Mouse (Mus musculus): ENCODE measurements around the gene Tagln. TPM values are rescaled to one million over a fixed set of nuclear protein-coding genes. Genes with fewer than 3 reads are reported as not detected.

Tagln gene
- polyA plus RNA-seq, 1 experiment, result 222 TPM

DNA sequence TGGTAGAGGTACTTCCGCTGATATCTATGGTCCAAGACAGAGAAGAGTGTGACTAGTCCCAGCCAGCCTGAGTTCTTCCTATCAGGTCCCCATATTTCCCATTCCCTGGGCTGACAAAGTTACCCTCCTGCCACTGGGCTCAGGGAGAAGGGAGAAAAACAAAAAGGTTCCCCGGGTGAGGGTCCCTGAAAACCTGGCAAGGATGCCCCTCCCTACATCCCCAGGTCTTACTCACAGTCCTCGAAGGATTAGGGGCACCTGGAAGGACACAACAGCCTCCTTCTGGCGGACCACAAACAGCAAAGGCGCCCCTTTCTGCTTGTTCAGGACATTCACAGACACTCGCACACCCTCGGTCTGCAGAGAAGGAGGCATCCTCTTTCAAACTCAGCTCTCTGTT is 17.0 kb upstream of the Tagln start:
- no peak overlapping the region for H3K27ac ChIP-seq (ENCODE audit: insufficient read depth, low read length)
- 0 out of 2 replicates have a peak, but pooled peaks cover 5% of the 10 kb centered on the region for H3K36me3 ChIP-seq (ENCODE audit: control insufficient read depth, insufficient read depth, low read length, poor library complexity, severe bottlenecking)
- H3K4me1 ChIP-seq (ENCODE audit: control insufficient read depth, insufficient read depth, low read length), result no peaks in the 10 kb centered on the region
- TF ChIP-seq CTCF (IDR thresholded peaks at IDR 0.05; ENCODE audit: low read depth, low read length), result no peak
- TF ChIP-seq EP300 (IDR thresholded peaks at IDR 0.05; ENCODE audit: insufficient read depth, low read depth, low read length), result no peak
- TF ChIP-seq POLR2A (IDR thresholded peaks at IDR 0.05; ENCODE audit: insufficient read depth, low read length), result no peak
- H3K27me3 ChIP-seq (ENCODE audit: control insufficient read depth, insufficient read depth, low read length, poor library complexity, severe bottlenecking), result no peaks in the 10 kb centered on the region
- no peak overlapping the region for H3K9ac ChIP-seq (ENCODE audit: low read depth, poor library complexity, severe bottlenecking)
- no peaks in the 10 kb centered on the region for H3K9me3 ChIP-seq (replicated peaks; ENCODE audit: control insufficient read depth, insufficient read depth, low read length, poor library complexity, severe bottlenecking)
- H3K4me3 ChIP-seq (ENCODE audit: low read depth, low read length), result no peak overlapping the region

DNA sequence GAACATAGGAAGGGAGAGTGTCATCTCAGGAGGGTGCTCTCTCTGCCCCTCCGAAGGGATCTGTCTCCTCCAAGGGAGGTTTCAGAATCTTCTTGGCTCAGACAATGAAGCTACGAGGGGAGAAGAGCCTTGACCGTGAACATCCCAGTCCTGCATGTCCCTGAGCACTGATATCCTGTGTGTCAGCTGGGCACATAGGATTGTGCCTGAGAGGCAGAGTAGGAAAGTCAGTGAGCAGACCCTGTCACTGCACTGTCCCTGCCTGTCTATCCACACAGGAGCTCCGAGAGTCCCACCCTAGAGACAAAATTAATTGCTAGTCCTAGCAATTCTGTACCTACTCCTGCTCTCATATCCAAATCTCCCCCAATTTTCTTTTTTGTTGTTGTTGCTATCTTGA is 16.2 kb upstream of the Tagln start:
- Histone ChIP-seq H3K36me3 (ENCODE audit: control insufficient read depth, insufficient read depth, low read length, poor library complexity, severe bottlenecking) (0 out of 2 replicates have a peak, but pooled peaks cover 5% of the 10 kb centered on the region), H3K9me3 (replicated peaks; ENCODE audit: control insufficient read depth, insufficient read depth, low read length, poor library complexity, severe bottlenecking) (no peaks in the 10 kb centered on the region), H3K27ac (ENCODE audit: insufficient read depth, low read length) (no peak overlapping the region), H3K9ac (ENCODE audit: low read depth, poor library complexity, severe bottlenecking) (no peak overlapping the region), H3K4me3 (ENCODE audit: low read depth, low read length) (no peak overlapping the region), H3K4me1 (ENCODE audit: control insufficient read depth, insufficient read depth, low read length) (no peaks in the 10 kb centered on the region), H3K27me3 (ENCODE audit: control insufficient read depth, insufficient read depth, low read length, poor library complexity, severe bottlenecking) (no peaks in the 10 kb centered on the region)
- TF ChIP-seq CTCF (IDR thresholded peaks at IDR 0.05; ENCODE audit: low read depth, low read length) (no peak), EP300 (IDR thresholded peaks at IDR 0.05; ENCODE audit: insufficient read depth, low read depth, low read length) (no peak), POLR2A (IDR thresholded peaks at IDR 0.05; ENCODE audit: insufficient read depth, low read length) (no peak)

GRCm38 (mm10) chr9:45946872-45947183 is 11.0 kb upstream of the Tagln start:
- no peak overlapping the region for H3K4me3 ChIP-seq (ENCODE audit: low read depth, low read length)
- H3K9me3 ChIP-seq (replicated peaks; ENCODE audit: control insufficient read depth, insufficient read depth, low read length, poor library complexity, severe bottlenecking), result no peaks in the 10 kb centered on the region
- no peaks in the 10 kb centered on the region for H3K4me1 ChIP-seq (ENCODE audit: control insufficient read depth, insufficient read depth, low read length)
- TF ChIP-seq POLR2A (IDR thresholded peaks at IDR 0.05; ENCODE audit: insufficient read depth, low read length) (no peak), EP300 (IDR thresholded peaks at IDR 0.05; ENCODE audit: insufficient read depth, low read depth, low read length) (no peak), CTCF (IDR thresholded peaks at IDR 0.05; ENCODE audit: low read depth, low read length) (no peak)
- H3K36me3 ChIP-seq (ENCODE audit: control insufficient read depth, insufficient read depth, low read length, poor library complexity, severe bottlenecking), result 0 out of 2 replicates have a peak, but pooled peaks cover 5% of the 10 kb centered on the region
- no peak overlapping the region for H3K9ac ChIP-seq (ENCODE audit: low read depth, poor library complexity, severe bottlenecking)
- no peak overlapping the region for H3K27ac ChIP-seq (ENCODE audit: insufficient read depth, low read length)
- H3K27me3 ChIP-seq (ENCODE audit: control insufficient read depth, insufficient read depth, low read length, poor library complexity, severe bottlenecking), result no peaks in the 10 kb centered on the region

GRCm38 (mm10) chr9:45946182-45946871 is 10.5 kb upstream of the Tagln start:
- no peaks in the 10 kb centered on the region for H3K4me1 ChIP-seq (ENCODE audit: control insufficient read depth, insufficient read depth, low read length)
- 0 out of 2 replicates have a peak, but pooled peaks cover 5% of the 10 kb centered on the region for H3K36me3 ChIP-seq (ENCODE audit: control insufficient read depth, insufficient read depth, low read length, poor library complexity, severe bottlenecking)
- H3K9ac ChIP-seq (ENCODE audit: low read depth, poor library complexity, severe bottlenecking), result no peak overlapping the region
- no peak overlapping the region for H3K4me3 ChIP-seq (ENCODE audit: low read depth, low read length)
- H3K9me3 ChIP-seq (replicated peaks; ENCODE audit: control insufficient read depth, insufficient read depth, low read length, poor library complexity, severe bottlenecking), result no peaks in the 10 kb centered on the region
- H3K27me3 ChIP-seq (ENCODE audit: control insufficient read depth, insufficient read depth, low read length, poor library complexity, severe bottlenecking), result no peaks in the 10 kb centered on the region
- H3K27ac ChIP-seq (ENCODE audit: insufficient read depth, low read length), result no peak overlapping the region
- no peak for TF ChIP-seq EP300 (IDR thresholded peaks at IDR 0.05; ENCODE audit: insufficient read depth, low read depth, low read length)
- TF ChIP-seq POLR2A (IDR thresholded peaks at IDR 0.05; ENCODE audit: insufficient read depth, low read length), result no peak

- Histone ChIP-seq H3K36me3 (ENCODE audit: control insufficient read depth, insufficient read depth, low read length, poor library complexity, severe bottlenecking) (0 out of 2 replicates have a peak, but pooled peaks cover 5% of the 10 kb centered on the region), H3K9me3 (replicated peaks; ENCODE audit: control insufficient read depth, insufficient read depth, low read length, poor library complexity, severe bottlenecking) (no peaks in the 10 kb centered on the region), H3K27me3 (ENCODE audit: control insufficient read depth, insufficient read depth, low read length, poor library complexity, severe bottlenecking) (no peaks in the 10 kb centered on the region), H3K4me3 (ENCODE audit: low read depth, low read length) (no peak overlapping the region), H3K9ac (ENCODE audit: low read depth, poor library complexity, severe bottlenecking) (no peak overlapping the region), H3K4me1 (ENCODE audit: control insufficient read depth, insufficient read depth, low read length) (no peaks in the 10 kb centered on the region), H3K27ac (ENCODE audit: insufficient read depth, low read length) (no peak overlapping the region)
- no peak for TF ChIP-seq EP300 (IDR thresholded peaks at IDR 0.05; ENCODE audit: insufficient read depth, low read depth, low read length)
- TF ChIP-seq POLR2A (IDR thresholded peaks at IDR 0.05; ENCODE audit: insufficient read depth, low read length), result no peak
- no peak for TF ChIP-seq CTCF (IDR thresholded peaks at IDR 0.05; ENCODE audit: low read depth, low read length)
These were observed 9.9 kb upstream of the Tagln start for GRCm38 (mm10) chr9:45945721-45946120.

- H3K36me3 ChIP-seq (ENCODE audit: control insufficient read depth, insufficient read depth, low read length, poor library complexity, severe bottlenecking), result 0 out of 2 replicates have a peak, but pooled peaks cover 5% of the 10 kb centered on the region
- TF ChIP-seq CTCF (IDR thresholded peaks at IDR 0.05; ENCODE audit: low read depth, low read length), result no peak
- TF ChIP-seq POLR2A (IDR thresholded peaks at IDR 0.05; ENCODE audit: insufficient read depth, low read length), result no peak
- TF ChIP-seq EP300 (IDR thresholded peaks at IDR 0.05; ENCODE audit: insufficient read depth, low read depth, low read length), result no peak
- H3K27me3 ChIP-seq (ENCODE audit: control insufficient read depth, insufficient read depth, low read length, poor library complexity, severe bottlenecking), result no peaks in the 10 kb centered on the region
- no peaks in the 10 kb centered on the region for H3K4me1 ChIP-seq (ENCODE audit: control insufficient read depth, insufficient read depth, low read length)
- H3K4me3 ChIP-seq (ENCODE audit: low read depth, low read length), result no peak overlapping the region
- H3K9me3 ChIP-seq (replicated peaks; ENCODE audit: control insufficient read depth, insufficient read depth, low read length, poor library complexity, severe bottlenecking), result no peaks in the 10 kb centered on the region
- no peak overlapping the region for H3K27ac ChIP-seq (ENCODE audit: insufficient read depth, low read length)
- H3K9ac ChIP-seq (ENCODE audit: low read depth, poor library complexity, severe bottlenecking), result no peak overlapping the region
These were observed 8.9 kb upstream of the Tagln start for GRCm38 (mm10) chr9:45944506-45945400.
